Mouse (Mus musculus): ENCODE measurements around the gene Cdc37.

Cdc37 gene

GRCm38 (mm10) chr9:21167140-21168097 lies 17.6 kb upstream of the Cdc37 start:
- DNase-seq (ENCODE audit: low spot score in 2 of 2) = no peak

GRCm38 (mm10) chr9:21166516-21166915 lies 16.7 kb upstream of the Cdc37 start:
- no peak for DNase-seq (ENCODE audit: low spot score in 2 of 2)

- DNase-seq (ENCODE audit: low spot score in 2 of 2) = peak in 1 of 2 experiments; percentile 61
Observed at GRCm38 (mm10) chr9:21165952-21166451, 16.2 kb upstream of the Cdc37 start.

- DNase-seq (ENCODE audit: low spot score in 2 of 2) = peak in 1 of 2 experiments; percentile 39
Observed at GRCm38 (mm10) chr9:21165041-21165951, 15.5 kb upstream of the Cdc37 start, which contains the start of gene Pde4a. Gene Pde4a, plus strand, starts transcription at chr9:21165714.

GRCm38 (mm10) chr9:21164072-21164471 lies 14.3 kb upstream of the Cdc37 start:
- no peak for DNase-seq (ENCODE audit: low spot score in 2 of 2)

GRCm38 (mm10) chr9:21163086-21164050 lies 13.6 kb upstream of the Cdc37 start:
- DNase-seq (ENCODE audit: low spot score in 2 of 2) = no peak

GRCm38 (mm10) chr9:21161209-21161909 lies 11.6 kb upstream of the Cdc37 start:
- DNase-seq (ENCODE audit: low spot score in 2 of 2) = peak; percentile 76 to 92

- DNase-seq (ENCODE audit: low spot score in 2 of 2) = no peak
Observed at GRCm38 (mm10) chr9:21154787-21155186, 5.0 kb upstream of the Cdc37 start.

- DNase-seq (ENCODE audit: low spot score in 2 of 2) = no peak
Observed at GRCm38 (mm10) chr9:21153833-21154232, 4.1 kb upstream of the Cdc37 start.

- DNase-seq (ENCODE audit: low spot score in 2 of 2) = no peak
Observed at GRCm38 (mm10) chr9:21153331-21153730, 3.5 kb upstream of the Cdc37 start.

- peak in 1 of 2 experiments; percentile 53 for DNase-seq (ENCODE audit: low spot score in 2 of 2)
Observed at GRCm38 (mm10) chr9:21152715-21153114, 2.9 kb upstream of the Cdc37 start.

GRCm38 (mm10) chr9:21149077-21149653 lies 617 bp downstream of the Cdc37 start:
- DNase-seq (ENCODE audit: low spot score in 2 of 2) = no peak

GRCm38 (mm10) chr9:21148427-21148826 lies 1.4 kb downstream of the Cdc37 start:
- no peak for DNase-seq (ENCODE audit: low spot score in 2 of 2)

GRCm38 (mm10) chr9:21146722-21147121 lies 3.1 kb downstream of the Cdc37 start:
- no peak for DNase-seq (ENCODE audit: low spot score in 2 of 2)

- no peak for DNase-seq (ENCODE audit: low spot score in 2 of 2)
Observed at GRCm38 (mm10) chr9:21145431-21145830, 4.4 kb downstream of the Cdc37 start.

- DNase-seq (ENCODE audit: low spot score in 2 of 2) = no peak
Observed at GRCm38 (mm10) chr9:21144361-21144760, 5.4 kb downstream of the Cdc37 start.

- DNase-seq (ENCODE audit: low spot score in 2 of 2) = no peak
Observed at GRCm38 (mm10) chr9:21141922-21142321, 7.9 kb downstream of the Cdc37 start.

GRCm38 (mm10) chr9:21138386-21138785 lies 11.4 kb downstream of the Cdc37 start:
- DNase-seq (ENCODE audit: low spot score in 2 of 2) = no peak

GRCm38 (mm10) chr9:21137229-21137628 lies 12.6 kb downstream of the Cdc37 start:
- DNase-seq (ENCODE audit: low spot score in 2 of 2) = peak in 1 of 2 experiments; percentile 51

GRCm38 (mm10) chr9:21136401-21136800 lies 13.4 kb downstream of the Cdc37 start:
- DNase-seq (ENCODE audit: low spot score in 2 of 2) = no peak
